ENCODE assay signal across 8 mouse cellular contexts in the genomic region with DNA sequence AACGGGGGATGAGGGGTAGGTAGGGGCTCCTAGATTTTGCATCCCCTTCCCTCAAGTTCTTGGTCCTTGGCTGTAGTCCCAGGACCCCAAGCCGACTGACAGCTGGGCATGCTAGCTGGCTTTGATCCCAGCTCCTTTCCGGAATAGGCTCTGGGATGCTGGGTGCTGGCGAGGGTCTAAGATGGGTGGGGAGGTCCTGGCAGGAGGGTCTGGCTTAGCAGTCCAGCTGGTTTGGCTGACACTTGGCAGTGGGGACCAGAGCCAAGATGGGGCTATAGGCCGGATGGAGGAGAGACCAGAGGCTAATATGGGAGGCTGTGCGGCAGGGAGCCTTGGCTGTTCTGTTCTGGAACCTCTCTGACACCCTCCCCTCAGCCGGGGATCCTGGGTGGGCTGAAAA. TPM values are rescaled to one million over a fixed set of nuclear protein-coding genes. Genes with fewer than 3 reads are reported as not detected.
DNase-seq lines count a peak whose midpoint lies in the region; ATAC-seq and TF ChIP-seq lines count a peak whose summit lies in the region.
"Had no signal": no experiment of that assay in that cellular context is flagged by ENCODE, and none has a peak within 500 bp of the region (broad histone marks: within the 10 kb centered on the region; RNA-seq: fewer than 3 reads in every experiment).

No protein-coding gene starts in this region.

- peak overlapping the region; percentile 4; the same call in 1 of the 2 replicates for H3K4me3 ChIP-seq in lung, embryonic 16.5 days (ENCODE audit: low read length)
- peak overlapping the region; percentile 57 for H3K4me3 ChIP-seq in forebrain, embryonic 13.5 days
- H3K4me3 ChIP-seq in intestine, postnatal 0 days (ENCODE audit: low read depth, low read length): no peak overlapping the region
- no peak overlapping the region for H3K4me3 ChIP-seq in stomach, embryonic 14.5 days (ENCODE audit: low read depth, low read length)

- peak; percentile 34 for ATAC-seq in lung, embryonic 16.5 days (ENCODE audit: low read depth)
- ATAC-seq in forebrain, embryonic 13.5 days: peak; percentile 12
- no peak for ATAC-seq in intestine, postnatal 0 days
- no peak for ATAC-seq in stomach, embryonic 14.5 days (ENCODE audit: insufficient number of reproducible peaks, insufficient read depth, low FRiP score, low read depth)

- no peaks in the 10 kb centered on the region for H3K9me3 ChIP-seq in lung, embryonic 16.5 days (ENCODE audit: control insufficient read depth, low read length)
- no peaks in the 10 kb centered on the region for H3K9me3 ChIP-seq in forebrain, embryonic 13.5 days (replicated peaks)
- no peaks in the 10 kb centered on the region for H3K9me3 ChIP-seq in intestine, postnatal 0 days (ENCODE audit: control insufficient read depth)
- no peaks in the 10 kb centered on the region for H3K9me3 ChIP-seq in stomach, embryonic 14.5 days (ENCODE audit: control insufficient read depth, low read depth, low read length)

- TF ChIP-seq CTCF in intestine, postnatal 0 days (IDR thresholded peaks at IDR 0.05; ENCODE audit: low read depth): no peak

- H3K4me2 ChIP-seq in lung, embryonic 16.5 days (ENCODE audit: low read depth, low read length): peak overlapping the region; percentile 100
- peak overlapping the region; percentile 86 for H3K4me2 ChIP-seq in forebrain, embryonic 13.5 days
- peak overlapping the region; percentile 91 for H3K4me2 ChIP-seq in intestine, postnatal 0 days (replicated peaks; ENCODE audit: low read depth)
- H3K4me2 ChIP-seq in stomach, embryonic 14.5 days (replicated peaks; ENCODE audit: low read depth, low read length): peak overlapping the region; percentile 83; the same call in 1 of the 2 replicates

- no peak for DNase-seq in lung, postnatal 25 days (ENCODE audit: low spot score)
- DNase-seq in left cerebral cortex, postnatal 14 days (ENCODE audit: low spot score in 2 of 2): no peak
- DNase-seq in right cerebral cortex, postnatal 14 days: no peak

- no peaks in the 10 kb centered on the region; the same call in 1 of the 2 replicates for H3K27me3 ChIP-seq in lung, embryonic 16.5 days (ENCODE audit: control insufficient read depth, insufficient read depth, low read depth, low read length)
- H3K27me3 ChIP-seq in forebrain, embryonic 13.5 days: no peaks in the 10 kb centered on the region
- H3K27me3 ChIP-seq in intestine, postnatal 0 days (replicated peaks; ENCODE audit: control insufficient read depth, insufficient read depth, low read length): 0 out of 2 replicates have a peak, but pooled peaks cover 3% of the 10 kb centered on the region
- H3K27me3 ChIP-seq in stomach, embryonic 14.5 days (ENCODE audit: control insufficient read depth, insufficient read depth, low read length): no peaks in the 10 kb centered on the region

- peaks cover 59% of the 10 kb centered on the region for H3K4me1 ChIP-seq in lung, embryonic 16.5 days (replicated peaks; ENCODE audit: control insufficient read depth, insufficient read depth, low read length)
- H3K4me1 ChIP-seq in forebrain, embryonic 13.5 days: peaks cover 64% of the 10 kb centered on the region
- peaks cover 2% of the 10 kb centered on the region; the same call in 1 of the 2 replicates for H3K4me1 ChIP-seq in intestine, postnatal 0 days (replicated peaks; ENCODE audit: control insufficient read depth, insufficient read depth, low read length)
- H3K4me1 ChIP-seq in stomach, embryonic 14.5 days (ENCODE audit: control insufficient read depth, insufficient read depth, low read length): peaks cover 38% of the 10 kb centered on the region

- peak overlapping the region; percentile 77 for H3K27ac ChIP-seq in lung, embryonic 16.5 days (ENCODE audit: low read length)
- peak overlapping the region; percentile 76 for H3K27ac ChIP-seq in forebrain, embryonic 13.5 days
- no peak overlapping the region for H3K27ac ChIP-seq in intestine, postnatal 0 days (ENCODE audit: low read depth, low read length)
- peak overlapping the region; percentile 27; the same call in 1 of the 2 replicates for H3K27ac ChIP-seq in stomach, embryonic 14.5 days (ENCODE audit: low read length)
- H3K27ac ChIP-seq: liver, embryonic 14.5 days had no signal

- H3K36me3 ChIP-seq in lung, embryonic 16.5 days (ENCODE audit: control insufficient read depth, insufficient read depth, low read length): no peaks in the 10 kb centered on the region
- H3K36me3 ChIP-seq in forebrain, embryonic 13.5 days (ENCODE audit: poor library complexity, severe bottlenecking): no peaks in the 10 kb centered on the region
- no peaks in the 10 kb centered on the region for H3K36me3 ChIP-seq in intestine, postnatal 0 days (ENCODE audit: control insufficient read depth, insufficient read depth)
- no peaks in the 10 kb centered on the region for H3K36me3 ChIP-seq in stomach, embryonic 14.5 days (ENCODE audit: control insufficient read depth, insufficient read depth, low read length)

- H3K9ac ChIP-seq in lung, embryonic 16.5 days (ENCODE audit: low read length): no peak overlapping the region
- peak overlapping the region; percentile 70 for H3K9ac ChIP-seq in forebrain, embryonic 13.5 days
- H3K9ac ChIP-seq in intestine, postnatal 0 days (ENCODE audit: low read depth, low read length): no peak overlapping the region
- no peak overlapping the region for H3K9ac ChIP-seq in stomach, embryonic 14.5 days (replicated peaks; ENCODE audit: low read depth, low read length)
- H3K9ac ChIP-seq: liver, embryonic 14.5 days had no signal

- WGBS in lung, embryonic 16.5 days: 33% methylated on average over 7 of the region's 7 CpGs
- WGBS in forebrain, embryonic 13.5 days: 31% methylated on average over 7 of the region's 7 CpGs
- 53% methylated on average over 7 of the region's 7 CpGs for WGBS in intestine, postnatal 0 days
- WGBS in stomach, embryonic 14.5 days: 42% methylated on average over 7 of the region's 7 CpGs

- intact Hi-C loops in left cerebral cortex, postnatal 14 days (cut with DNase I): loop anchor here (10.0 kb wide), 1 partner anchor 223 kb away; no protein-coding TSS in a partner anchor

RNA-seq across cellular contexts. Expression of a gene that starts 5.1 kb away (rescaled TPM):
- 10.2 and 10.6 TPM in 2 replicates for polyA plus RNA-seq in lung, embryonic 16.5 days (2015; fragmentation: Nextera tagmentation; extraction: Ambion mirVana)
- polyA plus RNA-seq in forebrain, embryonic 13.5 days (2015; fragmentation: Nextera tagmentation; extraction: Ambion mirVana): 21.7 and 23.1 TPM in 2 replicates
- polyA plus RNA-seq in intestine, postnatal 0 days (2015; fragmentation: Nextera tagmentation; extraction: Ambion mirVana): 1.4 and 1.6 TPM in 2 replicates
- 6.9 and 7.0 TPM in 2 replicates for polyA plus RNA-seq in stomach, embryonic 14.5 days (2014; fragmentation: Nextera tagmentation; extraction: Ambion mirVana)
- total RNA-seq in left cerebral cortex, postnatal 14 days (2021): 1 to 10 TPM; 3.9 to 4.0 TPM

RNA-seq across cellular contexts. Expression of a gene that starts 46.0 kb away (rescaled TPM):
- not detected in 2 replicates for polyA plus RNA-seq in lung, embryonic 16.5 days (2015; fragmentation: Nextera tagmentation; extraction: Ambion mirVana)
- not detected in 2 replicates for polyA plus RNA-seq in forebrain, embryonic 13.5 days (2015; fragmentation: Nextera tagmentation; extraction: Ambion mirVana)
- not detected in 2 replicates for polyA plus RNA-seq in intestine, postnatal 0 days (2015; fragmentation: Nextera tagmentation; extraction: Ambion mirVana)
- polyA plus RNA-seq in stomach, embryonic 14.5 days (2014; fragmentation: Nextera tagmentation; extraction: Ambion mirVana): not detected in 2 replicates
- total RNA-seq in left cerebral cortex, postnatal 14 days (2021): not detected
- polyA plus RNA-seq: liver, embryonic 14.5 days had no signal

RNA-seq across cellular contexts. Expression of a gene that starts 52.3 kb away (rescaled TPM):
- polyA plus RNA-seq in lung, embryonic 16.5 days (2015; fragmentation: Nextera tagmentation; extraction: Ambion mirVana): not detected in 2 replicates
- not detected in 2 replicates for polyA plus RNA-seq in forebrain, embryonic 13.5 days (2015; fragmentation: Nextera tagmentation; extraction: Ambion mirVana)
- polyA plus RNA-seq in intestine, postnatal 0 days (2015; fragmentation: Nextera tagmentation; extraction: Ambion mirVana): not detected in 2 replicates
- not detected in 2 replicates for polyA plus RNA-seq in stomach, embryonic 14.5 days (2014; fragmentation: Nextera tagmentation; extraction: Ambion mirVana)
- not detected for total RNA-seq in left cerebral cortex, postnatal 14 days (2021)
- polyA plus RNA-seq: liver, embryonic 14.5 days had no signal

Comparison
In these comparisons a context has a peak if more than half of its experiments do, and no peak if none do; other contexts are left out.
1. ATAC-seq: peak in lung, embryonic 16.5 days (single experiment) and forebrain, embryonic 13.5 days (single experiment); none in intestine, postnatal 0 days (single experiment) and stomach, embryonic 14.5 days (single experiment).
2. H3K4me3 ChIP-seq: peak in lung, embryonic 16.5 days (single experiment) and forebrain, embryonic 13.5 days (single experiment); none in intestine, postnatal 0 days (single experiment) and stomach, embryonic 14.5 days (single experiment).
3. Peak in every context shown above with its lines, with median percentiles within 50 percentile points of each other: H3K4me2 ChIP-seq.